Mouse (Mus musculus) hindbrain, embryonic 16.5 days (tissue): Measurements from ENCODE around the gene Slc23a2. TPM values are rescaled to one million over a fixed set of nuclear protein-coding genes. Genes with fewer than 3 reads are reported as not detected.

Experiments used
- ATAC-seq: fragments of 200-750 bp; cut with Nextera tagmentation; 2 replicates; pipeline ENCODE4 v1.8.0; 2017; ENCODE audit warnings: moderate TSS enrichment, moderate library complexity
- H3K27ac ChIP-seq: fragments of 300-500 bp; sonication (generic); 2 replicates; pipeline ENCODE4 v1.5.1; 2014; ENCODE audit warnings: low read depth, mild to moderate bottlenecking, control low read depth, low read length, moderate library complexity
- H3K27me3 ChIP-seq: fragments of 300-500 bp; sonication (generic); replicated peaks from 2 replicates; pipeline ENCODE4 v1.6.1; 2014; ENCODE audit warnings: low read length; ENCODE audit not compliant: control insufficient read depth, insufficient read depth
- H3K36me3 ChIP-seq: fragments of 300-500 bp; sonication (generic); 2 replicates; pipeline ENCODE4 v1.6.1; 2014; ENCODE audit warnings: mild to moderate bottlenecking, low read length, moderate library complexity, mixed read lengths; ENCODE audit not compliant: control insufficient read depth, insufficient read depth
- H3K4me1 ChIP-seq: fragments of 300-500 bp; sonication (generic); 2 replicates; pipeline ENCODE4 v1.6.1; 2014; ENCODE audit warnings: low read depth, low read length; ENCODE audit not compliant: control insufficient read depth, insufficient read depth
- H3K4me2 ChIP-seq: fragments of 300-500 bp; sonication (generic); 2 replicates; pipeline ENCODE4 v1.6.1; 2014; ENCODE audit warnings: mild to moderate bottlenecking, low read length, control low read depth, moderate library complexity
- H3K4me3 ChIP-seq: fragments of 300-500 bp; sonication (generic); 2 replicates; pipeline ENCODE4 v1.5.1; 2014; ENCODE audit warnings: mild to moderate bottlenecking, low read length, control low read depth, moderate library complexity
- H3K9ac ChIP-seq: fragments of 300-500 bp; sonication (generic); 2 replicates; pipeline ENCODE4 v1.6.1; 2014; ENCODE audit warnings: low read depth, mild to moderate bottlenecking, control low read depth, low read length, moderate library complexity
- H3K9me3 ChIP-seq: fragments of 300-500 bp; sonication (generic); 2 replicates; pipeline ENCODE4 v1.6.1; 2014; ENCODE audit warnings: mild to moderate bottlenecking, low read length, moderate library complexity; ENCODE audit not compliant: control insufficient read depth
- WGBS: fragments of 180-500 bp; shearing (Covaris S2); extraction: QIAGEN DNeasy Blood & Tissue Kit; methylation state at CpG from one replicate; pipeline ENCODE4 v1.1.7; 2014; 5-methylcytosine and 5-hydroxymethylcytosine counted together
- polyA plus RNA-seq: library from polyadenylated mRNA; unstranded; fragments of >200 nt; fragmentation: Nextera tagmentation; extraction: Ambion mirVana; gene quantifications from 2 replicates; pipeline ENCODE4 v1.2.1, GENCODE M21; 2015

Gene Slc23a2
- polyA plus RNA-seq, 1 experiment from 2014 or later: 40.8 TPM

- WGBS: 88% methylated on average over 5 of the region's 5 CpGs
- no peak for ATAC-seq
- Histone ChIP-seq H3K9ac (no peak overlapping the region), H3K27me3 (no peaks in the 10 kb centered on the region), H3K4me3 (no peak overlapping the region), H3K27ac (no peak overlapping the region), H3K9me3 (no peaks in the 10 kb centered on the region), H3K4me2 (no peak overlapping the region), H3K36me3 (peaks cover 16% of the 10 kb centered on the region), H3K4me1 (no peaks in the 10 kb centered on the region)
Measured at GRCm38 (mm10) chr2:132051798-132052197, 93.1 kb downstream of the Slc23a2 start.

- Histone ChIP-seq H3K9ac (no peak overlapping the region), H3K36me3 (peaks cover 3% of the 10 kb centered on the region; the same call in 1 of the 2 replicates), H3K27ac (no peak overlapping the region), H3K4me2 (no peak overlapping the region), H3K4me1 (no peaks in the 10 kb centered on the region), H3K27me3 (no peaks in the 10 kb centered on the region), H3K4me3 (no peak overlapping the region), H3K9me3 (no peaks in the 10 kb centered on the region)
- WGBS: 56% methylated on average over 3 of the region's 3 CpGs
- ATAC-seq: no peak
Measured at GRCm38 (mm10) chr2:132049921-132050320, 95.0 kb downstream of the Slc23a2 start.

GRCm38 (mm10) chr2:132049491-132049890 is 95.4 kb downstream of the Slc23a2 start:
- H3K27ac ChIP-seq: no peak overlapping the region
- no peaks in the 10 kb centered on the region for H3K27me3 ChIP-seq
- H3K4me1 ChIP-seq: no peaks in the 10 kb centered on the region
- 84% methylated on average over 3 of the region's 3 CpGs for WGBS
- H3K36me3 ChIP-seq: peaks cover 2% of the 10 kb centered on the region; the same call in 1 of the 2 replicates
- H3K9me3 ChIP-seq: no peaks in the 10 kb centered on the region
- no peak overlapping the region for H3K4me3 ChIP-seq
- H3K4me2 ChIP-seq: no peak overlapping the region
- H3K9ac ChIP-seq: no peak overlapping the region
- ATAC-seq: no peak

- ATAC-seq: no peak
- no peaks in the 10 kb centered on the region for H3K9me3 ChIP-seq
- no peak overlapping the region for H3K9ac ChIP-seq
- H3K4me1 ChIP-seq: no peaks in the 10 kb centered on the region
- no peaks in the 10 kb centered on the region for H3K27me3 ChIP-seq
- no peak overlapping the region for H3K27ac ChIP-seq
- H3K4me2 ChIP-seq: no peak overlapping the region
- 90% methylated on average over 11 of the region's 11 CpGs for WGBS
- no peak overlapping the region for H3K4me3 ChIP-seq
- no peaks in the 10 kb centered on the region for H3K36me3 ChIP-seq
Measured at GRCm38 (mm10) chr2:132048143-132048772, 96.7 kb downstream of the Slc23a2 start.

- H3K4me1 ChIP-seq: no peaks in the 10 kb centered on the region
- H3K9ac ChIP-seq: no peak overlapping the region
- H3K4me2 ChIP-seq: no peak overlapping the region
- H3K36me3 ChIP-seq: no peaks in the 10 kb centered on the region
- no peak overlapping the region for H3K4me3 ChIP-seq
- WGBS: 85% methylated on average over 4 of the region's 4 CpGs
- no peaks in the 10 kb centered on the region for H3K27me3 ChIP-seq
- no peaks in the 10 kb centered on the region for H3K9me3 ChIP-seq
- H3K27ac ChIP-seq: no peak overlapping the region
- no peak for ATAC-seq
Measured at GRCm38 (mm10) chr2:132047364-132047763, 97.5 kb downstream of the Slc23a2 start.

GRCm38 (mm10) chr2:132046659-132047058 is 98.2 kb downstream of the Slc23a2 start:
- Histone ChIP-seq H3K27ac (no peak overlapping the region), H3K9ac (no peak overlapping the region), H3K9me3 (no peaks in the 10 kb centered on the region), H3K4me2 (no peak overlapping the region), H3K4me1 (no peaks in the 10 kb centered on the region), H3K36me3 (no peaks in the 10 kb centered on the region), H3K27me3 (no peaks in the 10 kb centered on the region), H3K4me3 (no peak overlapping the region)
- ATAC-seq: no peak
- WGBS: 96% methylated on average over 4 of the region's 4 CpGs

GRCm38 (mm10) chr2:132044320-132045274 is 100.3 kb downstream of the Slc23a2 start:
- Histone ChIP-seq H3K27me3 (no peaks in the 10 kb centered on the region), H3K9me3 (no peaks in the 10 kb centered on the region), H3K9ac (no peak overlapping the region), H3K4me3 (no peak overlapping the region), H3K4me1 (no peaks in the 10 kb centered on the region), H3K36me3 (no peaks in the 10 kb centered on the region), H3K4me2 (no peak overlapping the region), H3K27ac (no peak overlapping the region)
- WGBS: 54% methylated on average over 15 of the region's 15 CpGs
- no peak for ATAC-seq

GRCm38 (mm10) chr2:132043101-132043621 is 101.7 kb downstream of the Slc23a2 start:
- Histone ChIP-seq H3K9me3 (no peaks in the 10 kb centered on the region), H3K27ac (peak overlapping the region; percentile 57), H3K4me1 (no peaks in the 10 kb centered on the region), H3K4me2 (0 out of 2 replicates have a peak overlapping the region, but pooled peaks have one; percentile 4), H3K9ac (no peak overlapping the region), H3K27me3 (no peaks in the 10 kb centered on the region), H3K4me3 (no peak overlapping the region), H3K36me3 (no peaks in the 10 kb centered on the region)
- 43% methylated on average over 13 of the region's 13 CpGs for WGBS
- peak; percentile 95 for ATAC-seq

GRCm38 (mm10) chr2:132039894-132040293 is 105.0 kb downstream of the Slc23a2 start:
- Histone ChIP-seq H3K4me1 (no peaks in the 10 kb centered on the region), H3K27me3 (no peaks in the 10 kb centered on the region), H3K27ac (no peak overlapping the region), H3K4me3 (no peak overlapping the region), H3K36me3 (no peaks in the 10 kb centered on the region), H3K9ac (no peak overlapping the region), H3K9me3 (no peaks in the 10 kb centered on the region), H3K4me2 (no peak overlapping the region)
- WGBS: 76% methylated on average over 7 of the region's 7 CpGs
- ATAC-seq: no peak
